Mouse (Mus musculus) v-Abl transformed pro-B cells (cell line): ENCODE measurements around the gene Ints2.
"Not testable (repeated sequence)": the region's sequence is repeated elsewhere in the genome, so short reads cannot be mapped to it uniquely, and the experiment has no call there.

Experiments
- in situ Hi-C, 2 experiments: fragments of 400-800 bp; cut with MboI; formaldehyde crosslinking; loops; one replicate each; pipeline ENCODE4 v1.15.1; 2025; ENCODE audit not compliant: unreplicated experiment in 2 of 2

Ints2 gene

GRCm38 (mm10) chr11:86257460-86258076, at the start of gene Ints2:
Gene Ints2 (minus strand): TSS chr11:86257575.
- in situ Hi-C loops, result no loop called here

- in situ Hi-C loops, result not testable (repeated sequence)
Observed at GRCm38 (mm10) chr11:86292201-86292600, 34.8 kb upstream of the Ints2 start.

GRCm38 (mm10) chr11:86291714-86292113, 34.3 kb upstream of the Ints2 start:
- in situ Hi-C loops, result no loop called here

GRCm38 (mm10) chr11:86285729-86286128, 28.4 kb upstream of the Ints2 start:
- in situ Hi-C loops, result loop anchor here in 1 of 2 experiments (10.0 kb wide), 1 partner anchor 419 kb away; no protein-coding TSS in a partner anchor

GRCm38 (mm10) chr11:86278442-86279102, 21.2 kb upstream of the Ints2 start:
- in situ Hi-C loops, result no loop called here

- in situ Hi-C loops, result no loop called here
Observed at GRCm38 (mm10) chr11:86257054-86257453, 321 bp downstream of the Ints2 start.

- in situ Hi-C loops, result no loop called here
Observed at GRCm38 (mm10) chr11:86253342-86253741, 4.0 kb downstream of the Ints2 start.

- in situ Hi-C loops, result no loop called here
Observed at GRCm38 (mm10) chr11:86232446-86232845, 24.9 kb downstream of the Ints2 start.

GRCm38 (mm10) chr11:86231781-86232350, 25.5 kb downstream of the Ints2 start:
- in situ Hi-C loops, result no loop called here

- in situ Hi-C loops, result no loop called here
Observed at GRCm38 (mm10) chr11:86226646-86227180, 30.7 kb downstream of the Ints2 start.

- in situ Hi-C loops, result no loop called here
Observed at GRCm38 (mm10) chr11:86225761-86226160, 31.6 kb downstream of the Ints2 start.

GRCm38 (mm10) chr11:86211803-86212202, 45.6 kb downstream of the Ints2 start:
- in situ Hi-C loops, result no loop called here

- in situ Hi-C loops, result no loop called here
Observed at GRCm38 (mm10) chr11:86209123-86209522, 48.3 kb downstream of the Ints2 start.

GRCm38 (mm10) chr11:86205876-86206275, 51.5 kb downstream of the Ints2 start:
- in situ Hi-C loops, result no loop called here

GRCm38 (mm10) chr11:86205031-86205430, 52.3 kb downstream of the Ints2 start:
- in situ Hi-C loops, result no loop called here

- in situ Hi-C loops, result no loop called here
Observed at GRCm38 (mm10) chr11:86201901-86202675, 55.3 kb downstream of the Ints2 start.

- in situ Hi-C loops, result no loop called here
Observed at GRCm38 (mm10) chr11:86201037-86201786, 56.2 kb downstream of the Ints2 start, which contains the start of gene Brip1. Gene Brip1 (minus strand): TSS chr11:86201193.

GRCm38 (mm10) chr11:86200460-86201021, 56.8 kb downstream of the Ints2 start:
- in situ Hi-C loops, result no loop called here

- in situ Hi-C loops, result no loop called here
Observed at GRCm38 (mm10) chr11:86199733-86200132, 57.6 kb downstream of the Ints2 start.

GRCm38 (mm10) chr11:86185224-86185623, 72.2 kb downstream of the Ints2 start:
- in situ Hi-C loops, result not testable (repeated sequence)
